Mouse (Mus musculus) MEL (cell line): ENCODE measurements around the gene Med24.

Experiments used
- CTCF ChIP-seq, 3 experiments: IDR thresholded peaks in 2 of 3; conservative IDR thresholded peaks in 1 of 3; 2 replicates each; pipeline ENCODE4 v1.5.1; 2011 to 2012; ENCODE audit warnings: low read length in 3 of 3, low read depth in 2 of 3, mild to moderate bottlenecking in 2 of 3, improper control_type of control experiment in 1 of 3, inconsistent platforms in 1 of 3, mixed read lengths in 1 of 3, moderate library complexity in 1 of 3; ENCODE audit not compliant: control insufficient read depth in 1 of 3, insufficient read depth in 1 of 3, poor library complexity in 1 of 3, severe bottlenecking in 1 of 3
- ETS1 ChIP-seq: IDR thresholded peaks from 2 replicates; pipeline ENCODE4 v1.6.1; 2012; ENCODE audit warnings: low read depth, mild to moderate bottlenecking, inconsistent platforms, low read length, improper control_type of control experiment, moderate library complexity
- GATA1 ChIP-seq: IDR thresholded peaks from 2 replicates; pipeline ENCODE4 v1.6.1; 2011; ENCODE audit warnings: low read depth, low read length, improper control_type of control experiment
- JUND ChIP-seq: IDR thresholded peaks from 2 replicates; pipeline ENCODE4 v1.6.1; 2011; ENCODE audit warnings: low read depth, mild to moderate bottlenecking, improper control_type of control experiment, low read length
- POLR2A ChIP-seq, 2 experiments: IDR thresholded peaks; 2 replicates each; pipeline ENCODE4 v1.6.1; 2011 to 2012; ENCODE audit warnings: low read length in 2 of 2, mild to moderate bottlenecking in 2 of 2, control low read depth in 1 of 2, improper control_type of control experiment in 1 of 2, low read depth in 1 of 2, moderate library complexity in 1 of 2; ENCODE audit not compliant: control insufficient read depth in 1 of 2, insufficient read depth in 1 of 2, poor library complexity in 1 of 2
- USF1 ChIP-seq: IDR thresholded peaks from 2 replicates; pipeline ENCODE4 v1.6.1; 2014; ENCODE audit warnings: low read depth, mild to moderate bottlenecking, inconsistent platforms, low read length, improper control_type of control experiment, moderate library complexity

DNA sequence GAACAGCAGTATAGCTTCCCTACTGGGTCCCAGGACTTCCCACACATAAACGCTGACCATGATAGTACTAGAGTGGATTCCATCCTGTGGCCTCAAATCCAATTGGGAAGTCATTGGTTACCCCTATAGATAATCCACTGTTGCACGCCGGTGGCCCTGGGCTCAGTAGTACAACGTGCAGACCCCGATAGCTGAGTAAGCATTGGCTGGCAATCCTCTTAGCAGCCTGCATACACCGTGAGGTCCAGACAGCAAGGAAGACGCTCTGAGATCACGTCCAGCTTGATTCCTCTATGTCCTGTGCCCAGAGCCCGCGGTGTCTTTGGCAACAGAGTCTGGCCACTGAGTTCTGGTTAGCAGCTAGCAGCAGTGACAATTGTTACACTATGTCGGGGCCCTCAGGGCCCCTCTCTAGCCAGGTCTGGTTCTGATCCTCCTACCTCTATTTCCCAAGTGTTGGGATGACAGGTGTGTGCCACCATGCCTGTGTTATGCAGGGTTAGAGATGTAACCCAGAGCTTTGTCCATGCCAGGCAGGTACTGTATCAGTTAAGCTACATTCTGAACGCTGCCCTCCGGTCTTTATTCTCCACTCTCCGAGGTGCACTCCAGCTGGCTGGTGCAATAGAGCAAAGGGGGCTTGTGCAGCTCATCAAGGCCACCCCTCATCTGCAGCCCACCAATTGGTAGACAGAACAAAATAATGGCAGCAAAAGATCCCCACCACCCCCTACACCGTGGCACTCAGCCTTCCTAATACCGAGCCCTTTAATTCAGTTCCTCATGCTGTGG lies 30.2 kb downstream of the Med24 start:
- TF ChIP-seq CTCF (IDR thresholded peaks at IDR 0.05 in 2 of 3, conservative IDR thresholded peaks at IDR 0.05 in 1 of 3; ENCODE audit: control insufficient read depth in 1 of 3, insufficient read depth in 1 of 3, low read depth in 2 of 3, low read length in 3 of 3, poor library complexity in 1 of 3, severe bottlenecking in 1 of 3) (no peak), ETS1 (no peak), GATA1 (no peak), USF1 (no peak), JUND (no peak), POLR2A (IDR thresholded peaks at IDR 0.05; ENCODE audit: control insufficient read depth in 1 of 2, insufficient read depth in 1 of 2, low read depth in 1 of 2, low read length in 2 of 2, poor library complexity in 1 of 2) (no peak)
